Mouse (Mus musculus): ENCODE results near the gene Cdk19. TPM values are rescaled to one million over a fixed set of nuclear protein-coding genes. Genes with fewer than 3 reads are reported as not detected.
A peak's percentile ranks its signal among the peaks of the same experiment; 100 is the strongest.

The Cdk19 gene
- total and polyA plus RNA-seq, 3 experiments: 2.8 to 8.2 TPM; not detected in 1

- TF ChIP-seq CHD2 (IDR thresholded peaks at IDR 0.05; ENCODE audit: low read length) (peak; percentile 69), ETS1 (IDR thresholded peaks at IDR 0.05; ENCODE audit: low read depth, low read length) (peak; percentile 17; the same call in 1 of the 2 replicates), EP300 (IDR thresholded peaks at IDR 0.05; ENCODE audit: low read depth in 1 of 2, low read length in 2 of 2) (no peak), ZC3H11A (IDR thresholded peaks at IDR 0.05; ENCODE audit: low read depth, low read length) (no peak), GATA1 (IDR thresholded peaks at IDR 0.05; ENCODE audit: low read depth, low read length) (peak; percentile 95), RAD21 (IDR thresholded peaks at IDR 0.05; ENCODE audit: low read depth, low read length) (no peak), ZKSCAN1 (IDR thresholded peaks at IDR 0.05; ENCODE audit: low read depth, low read length) (no peak), MXI1 (IDR thresholded peaks at IDR 0.05; ENCODE audit: low read depth, low read length) (peak; percentile 18), POLR2AphosphoS5 (IDR thresholded peaks at IDR 0.05; ENCODE audit: borderline replicate concordance, low read depth, low read length) (no peak), NELFE (IDR thresholded peaks at IDR 0.05; ENCODE audit: low read depth, low read length) (peak; percentile 63), JUND (IDR thresholded peaks at IDR 0.05; ENCODE audit: low read depth, low read length) (no peak), GABPA (IDR thresholded peaks at IDR 0.05; ENCODE audit: low read depth, low read length) (no peak), TBP (IDR thresholded peaks at IDR 0.05; ENCODE audit: low read depth, low read length) (peak; percentile 96), MYC (IDR thresholded peaks at IDR 0.05; ENCODE audit: low read depth, low read length) (peak; percentile 72; the same call in 1 of the 2 replicates)
Observed at GRCm38 (mm10) chr10:40348566-40349536, 9.5 kb downstream of the Cdk19 start (continued).

GRCm38 (mm10) chr10:40349631-40350177 lies 10.3 kb downstream of the Cdk19 start:
- Histone ChIP-seq H3K79me2 (ENCODE audit: control insufficient read depth, insufficient read depth, low read length, poor library complexity) (peaks cover 6% of the 10 kb centered on the region; the same call in 1 of the 2 replicates), H3K4me1 (ENCODE audit: control insufficient read depth in 1 of 2, insufficient read depth in 2 of 2, low read length in 2 of 2) (peaks cover 0 to 6% of the 10 kb centered on the region in 2 experiments; a peak in 2 of 4 replicates), H3K9ac (ENCODE audit: control insufficient read depth, low read depth, low read length, poor library complexity, severe bottlenecking) (peak overlapping the region; percentile 91), H3K27me3 (ENCODE audit: control insufficient read depth in 1 of 2, insufficient read depth in 2 of 2, low read length in 2 of 2) (no peaks in the 10 kb centered on the region), H3K36me3 (ENCODE audit: control insufficient read depth in 1 of 2, insufficient read depth in 2 of 2, low read length in 2 of 2) (peaks cover 0 to 10% of the 10 kb centered on the region in 2 experiments; a peak in 2 of 4 replicates), H3K27ac (ENCODE audit: control insufficient read depth, low read depth, low read length) (peak overlapping the region; percentile 72), H3K9me3 (replicated peaks; ENCODE audit: insufficient read depth, low read length) (no peaks in the 10 kb centered on the region), H3K4me3 (ENCODE audit: control insufficient read depth in 1 of 2, insufficient read depth in 1 of 2, low read depth in 2 of 2, low read length in 2 of 2) (peak overlapping the region; percentile 86)
- no peak for TF ChIP-seq MEF2A (IDR thresholded peaks at IDR 0.05; ENCODE audit: extremely low read depth, insufficient replicate concordance, low read depth, low read length, poor library complexity, severe bottlenecking)
- TF ChIP-seq NELFE (IDR thresholded peaks at IDR 0.05; ENCODE audit: low read depth, low read length): 0 out of 2 replicates have a peak, but pooled peaks have one; percentile 7
- TF ChIP-seq HCFC1 (IDR thresholded peaks at IDR 0.05; ENCODE audit: low read depth, low read length): no peak
- TF ChIP-seq UBTF (IDR thresholded peaks at IDR 0.05; ENCODE audit: borderline replicate concordance, insufficient read depth, low read depth, low read length): 0 out of 2 replicates have a peak, but pooled peaks have one; percentile 58
- TF ChIP-seq CTCF (IDR thresholded peaks at IDR 0.05 in 2 of 3, conservative IDR thresholded peaks at IDR 0.05 in 1 of 3; ENCODE audit: control insufficient read depth in 1 of 3, insufficient read depth in 1 of 3, low read depth in 2 of 3, low read length in 3 of 3, poor library complexity in 1 of 3, severe bottlenecking in 1 of 3): peak in 1 of 3 experiments; percentile 9; a peak in 1 of 6 replicates
- 0 out of 2 replicates have a peak, but pooled peaks have one; percentile 18 for TF ChIP-seq MAZ (IDR thresholded peaks at IDR 0.05; ENCODE audit: low read depth, low read length)
- peak; percentile 64 for DNase-seq (ENCODE audit: low read depth, low spot score)
